Mouse (Mus musculus): ENCODE results near the gene Cox14.

Gene Cox14

DNA sequence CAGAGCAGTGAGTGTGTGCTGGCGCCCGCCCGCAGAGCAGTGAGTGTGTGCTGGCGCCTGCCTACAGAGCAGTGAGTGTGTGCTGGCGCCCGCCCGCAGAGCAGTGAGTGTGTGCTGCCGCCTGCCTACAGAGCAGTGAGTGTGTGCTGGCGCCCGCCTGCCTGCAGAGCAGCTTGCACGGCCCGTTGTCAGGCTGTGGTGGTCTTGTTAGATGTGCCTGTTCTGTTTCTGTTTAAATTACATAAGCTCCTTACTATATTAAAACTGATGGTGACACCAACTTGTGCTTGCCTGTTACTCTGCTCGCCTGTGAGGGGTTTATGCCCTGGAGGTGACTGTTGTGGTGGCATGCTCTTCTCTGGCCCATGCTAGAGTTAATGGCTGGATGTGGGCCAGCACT lies 17.2 kb upstream of the Cox14 start:
- DNase-seq (ENCODE audit: low spot score), result no peak

DNA sequence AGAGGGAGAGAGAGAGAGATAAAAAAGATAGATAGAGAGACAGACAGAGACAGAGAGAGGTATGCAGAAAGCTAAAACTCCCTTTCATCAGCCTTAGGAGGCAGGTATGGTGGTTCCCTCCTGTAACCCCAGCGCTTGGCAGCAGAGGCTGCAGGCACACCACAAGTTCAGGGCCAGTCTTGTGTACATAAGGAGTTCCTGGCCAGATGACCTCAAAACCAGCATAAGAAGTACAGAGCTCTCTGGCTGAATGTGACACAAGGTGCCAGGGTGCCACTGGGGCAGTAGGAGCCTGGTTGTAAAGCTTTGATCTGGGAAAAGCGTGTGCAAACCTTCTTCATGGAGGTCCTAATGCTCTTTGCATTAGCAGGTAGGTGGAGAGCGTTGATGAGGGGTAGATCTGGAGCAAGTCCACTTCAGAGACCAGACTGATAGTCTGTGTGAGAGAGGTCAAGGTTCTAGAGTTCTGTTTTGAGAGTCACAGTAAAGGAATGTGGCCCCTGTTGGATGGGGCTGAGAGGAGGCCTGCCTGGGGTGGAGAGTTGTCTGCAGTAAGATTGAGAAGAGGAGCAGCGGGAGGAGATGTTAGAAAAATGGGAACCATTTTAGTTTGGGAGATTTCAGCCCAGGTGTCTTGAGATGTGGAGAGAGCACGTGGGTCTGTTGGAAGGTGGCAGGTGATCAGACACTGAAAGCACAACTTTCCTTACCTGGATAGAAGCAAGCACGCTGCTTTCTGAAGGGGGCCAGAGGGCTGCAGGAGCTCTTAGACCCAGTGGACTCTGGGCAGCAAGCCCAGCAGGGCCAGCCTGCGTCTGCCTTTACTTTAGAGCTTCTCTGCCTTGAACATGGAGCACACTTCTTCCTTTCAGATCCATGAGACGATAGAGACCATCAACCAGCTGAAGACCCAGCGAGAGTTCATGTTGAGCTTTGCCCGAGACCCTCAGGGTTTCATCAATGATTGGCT lies 14.9 kb upstream of the Cox14 start:
- DNase-seq (ENCODE audit: low spot score), result no peak

- no peak for DNase-seq (ENCODE audit: low spot score)
These were observed 13.9 kb upstream of the Cox14 start for GRCm38 (mm10) chr15:99711491-99711890.

DNA sequence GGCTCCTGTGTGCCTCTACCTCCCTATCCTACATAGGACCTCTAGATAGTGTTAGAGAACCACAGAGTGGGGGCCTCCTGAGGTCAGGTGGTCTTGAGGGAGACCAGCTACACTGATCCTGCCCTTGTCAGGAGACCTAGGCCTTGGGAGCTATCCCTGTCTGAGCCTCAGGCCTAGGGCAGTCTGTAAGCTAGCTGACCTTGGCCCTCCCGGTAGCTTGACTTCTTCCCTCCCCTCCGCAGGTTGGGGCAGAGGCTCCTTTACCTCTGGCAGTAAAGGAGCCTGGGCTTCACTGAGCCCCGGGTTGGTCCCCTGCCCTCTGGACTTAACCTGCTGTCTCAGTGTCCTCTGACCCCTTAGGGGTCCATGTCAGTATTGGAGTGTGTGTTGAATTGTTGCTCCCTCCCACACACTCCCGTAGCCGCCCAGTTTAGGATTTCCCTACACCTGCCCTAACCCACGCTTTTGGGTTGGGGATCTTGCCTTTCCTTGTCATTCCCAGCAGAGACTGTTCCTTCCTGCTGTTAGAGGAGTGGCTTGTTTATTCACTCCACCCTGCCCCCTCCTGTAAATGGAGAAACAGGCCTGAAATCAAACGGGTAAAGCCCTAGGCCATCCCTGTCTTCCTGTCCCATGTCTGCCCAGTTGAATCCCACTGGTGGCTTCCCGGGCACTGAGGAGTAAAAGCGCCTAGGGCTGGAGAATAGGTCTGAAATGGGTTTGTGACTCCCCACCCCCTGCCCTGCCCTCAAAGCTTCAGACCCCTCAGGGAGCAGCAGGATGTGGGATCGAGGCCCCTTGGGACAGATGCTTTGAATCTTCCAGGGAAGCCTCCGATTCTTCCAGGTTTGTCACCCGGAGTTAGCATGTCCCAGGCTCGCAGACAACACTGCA lies 12.5 kb upstream of the Cox14 start:
- DNase-seq (ENCODE audit: low spot score), result no peak

GRCm38 (mm10) chr15:99713569-99713968 lies 11.8 kb upstream of the Cox14 start:
- no peak for DNase-seq (ENCODE audit: low spot score)

GRCm38 (mm10) chr15:99714206-99714605 lies 11.2 kb upstream of the Cox14 start:
- DNase-seq (ENCODE audit: low spot score), result no peak

GRCm38 (mm10) chr15:99714858-99715257 lies 10.6 kb upstream of the Cox14 start:
- DNase-seq (ENCODE audit: low spot score), result peak; percentile 66

DNA sequence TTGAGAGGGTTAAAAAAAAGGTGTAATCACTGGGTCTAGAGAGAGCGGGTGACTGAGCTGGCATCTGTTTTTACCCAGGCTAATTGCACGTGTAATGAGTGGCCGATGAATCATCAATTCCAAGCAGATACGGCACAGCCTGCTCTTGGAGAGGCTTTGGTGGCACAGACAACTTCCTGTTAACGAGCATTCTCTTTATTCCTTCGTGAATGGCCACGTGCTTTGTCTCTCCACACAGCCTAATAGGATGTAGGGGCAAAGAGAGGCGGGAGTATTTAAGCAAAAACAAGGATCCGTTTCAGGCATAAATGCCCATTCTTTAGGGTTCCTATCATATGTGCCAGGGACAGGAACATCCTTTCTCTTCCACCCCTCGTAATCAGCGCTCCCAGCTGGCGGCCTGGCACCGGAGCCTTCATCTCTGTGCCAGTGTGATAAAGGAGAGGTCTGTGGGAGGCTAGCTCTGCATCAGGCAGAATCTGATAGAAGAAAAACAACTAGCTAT lies 10.0 kb upstream of the Cox14 start:
- no peak for DNase-seq (ENCODE audit: low spot score)

DNA sequence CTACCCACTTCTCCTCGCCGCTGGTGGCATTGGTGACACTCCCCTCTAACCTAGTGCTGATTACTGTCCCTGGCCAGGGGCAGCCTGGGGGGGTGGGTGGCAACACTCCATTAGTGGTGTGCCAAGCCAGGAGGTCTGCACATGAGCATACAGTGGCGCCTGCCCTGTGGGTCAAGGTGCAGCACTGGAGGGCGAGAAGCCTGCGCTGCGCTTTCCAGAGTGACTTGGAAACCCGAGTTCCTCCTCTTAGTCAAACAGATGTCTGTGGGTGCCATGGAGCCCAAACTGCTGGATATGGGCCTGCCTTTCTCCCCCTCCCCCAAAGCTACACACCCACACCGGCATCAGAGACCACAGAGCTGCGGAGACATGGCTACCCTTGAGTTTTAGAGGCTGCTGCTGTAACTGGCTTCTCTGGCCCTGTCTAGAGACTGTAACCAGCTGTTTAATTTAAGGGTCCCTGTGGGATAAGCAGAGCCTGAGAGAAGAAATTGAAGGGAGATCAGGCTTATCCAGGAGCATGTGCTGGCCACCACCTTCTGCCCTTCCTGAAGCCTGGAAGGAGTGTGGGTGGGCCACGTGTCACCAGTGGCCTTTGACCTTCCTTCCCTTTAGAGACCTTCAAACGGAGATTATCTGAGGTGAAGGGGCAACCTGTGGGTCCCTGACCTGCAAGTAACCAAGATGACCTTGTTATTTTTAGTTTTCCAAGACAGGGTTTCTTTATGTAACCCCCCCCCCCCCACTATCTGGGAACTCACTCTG lies 9.3 kb upstream of the Cox14 start:
- DNase-seq (ENCODE audit: low spot score), result no peak

GRCm38 (mm10) chr15:99716814-99717213 lies 8.6 kb upstream of the Cox14 start:
- no peak for DNase-seq (ENCODE audit: low spot score)

DNA sequence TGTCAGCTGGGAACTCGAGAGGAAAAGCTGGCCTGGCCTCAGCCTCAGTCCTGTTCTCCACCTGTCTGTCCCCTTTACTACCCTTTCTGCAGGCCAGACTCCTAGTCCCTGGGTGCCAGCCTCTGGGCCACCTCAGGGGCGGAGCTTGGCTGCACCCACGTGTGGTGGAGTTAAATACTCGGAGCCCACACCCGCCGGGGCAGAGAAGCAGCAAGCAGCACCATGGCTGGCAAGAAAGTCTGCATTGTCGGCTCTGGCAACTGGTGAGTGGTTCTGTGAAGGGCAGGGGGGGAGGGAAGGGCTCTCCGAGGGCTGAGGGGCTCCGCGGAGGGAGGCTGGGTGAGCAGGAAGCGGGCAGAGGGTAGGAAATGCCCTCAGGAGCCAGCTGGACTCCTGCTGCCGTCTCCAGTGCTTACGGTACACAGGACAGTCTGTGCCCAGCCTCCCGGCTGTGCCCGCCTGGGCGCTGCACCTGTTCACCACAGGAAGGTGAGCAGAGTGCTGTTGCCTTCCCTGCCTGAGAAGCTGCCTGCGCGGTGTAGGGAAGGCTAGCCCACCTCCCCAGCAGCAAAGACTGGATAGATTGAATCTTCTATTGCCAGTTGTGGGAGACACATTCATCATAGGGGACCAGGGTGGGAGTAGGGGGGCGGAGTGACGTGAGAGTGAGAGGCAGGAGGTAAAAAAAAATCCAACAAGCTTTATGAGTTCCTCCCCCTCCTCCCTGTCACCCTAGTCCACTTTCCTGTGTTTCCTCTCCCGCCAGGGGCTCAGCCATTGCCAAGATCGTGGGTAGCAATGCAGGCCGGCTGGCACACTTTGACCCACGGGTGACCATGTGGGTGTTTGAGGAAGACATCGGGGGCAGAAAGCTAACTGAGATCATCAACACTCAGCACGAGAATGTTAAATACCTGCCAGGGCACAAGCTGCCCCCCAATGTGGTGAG lies 7.8 kb upstream of the Cox14 start, which contains the start of gene Gpd1:
Gpd1 (plus strand) TSS at position 130 of the 949 bp plus-strand sequence.
- no peak for DNase-seq (ENCODE audit: low spot score)

DNA sequence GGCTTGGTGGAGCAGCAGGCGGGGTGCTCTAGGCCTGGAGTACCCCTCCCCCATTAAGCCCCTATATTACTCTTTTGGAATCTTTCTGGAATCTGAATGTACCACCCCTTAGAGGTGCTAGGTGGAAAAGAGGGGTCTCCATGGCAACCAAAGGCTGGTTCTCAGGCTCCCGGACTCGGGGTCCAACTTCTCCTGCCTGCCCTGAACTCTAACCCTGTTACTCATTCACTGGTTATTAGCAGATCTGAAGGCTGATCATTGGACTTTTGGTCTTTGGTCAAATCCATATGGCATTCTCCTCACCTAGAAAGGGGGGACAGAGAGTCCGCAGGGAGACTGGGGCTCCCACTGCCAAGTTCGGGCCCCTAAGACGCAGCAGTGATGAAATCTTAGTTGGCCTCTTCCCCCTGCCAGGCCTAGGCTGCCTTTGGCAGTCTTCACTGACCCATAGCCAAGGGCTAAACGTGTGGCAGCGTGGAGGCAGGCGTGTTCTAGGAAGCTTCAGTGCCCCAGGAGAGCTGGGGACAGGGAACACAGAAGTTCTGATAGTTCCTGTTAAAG lies 6.9 kb upstream of the Cox14 start:
- DNase-seq (ENCODE audit: low spot score), result no peak

DNA sequence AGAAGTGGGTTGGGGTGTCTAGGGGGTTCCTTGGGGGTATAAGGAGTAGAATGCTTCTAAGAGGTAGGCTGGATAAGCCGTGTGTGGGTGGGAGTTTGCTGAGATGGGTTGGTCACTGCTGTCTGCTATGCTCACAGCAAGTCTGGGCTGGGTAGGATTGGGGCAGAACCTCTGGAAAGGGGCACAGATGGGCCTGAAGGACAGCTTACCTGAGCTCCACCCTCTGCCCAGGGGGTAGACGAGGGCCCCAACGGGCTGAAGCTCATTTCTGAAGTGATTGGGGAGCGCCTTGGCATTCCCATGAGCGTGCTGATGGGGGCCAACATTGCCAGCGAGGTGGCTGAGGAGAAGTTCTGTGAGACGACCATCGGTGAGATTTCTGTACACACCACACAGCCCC lies 5.6 kb upstream of the Cox14 start:
- DNase-seq (ENCODE audit: low spot score), result no peak

DNA sequence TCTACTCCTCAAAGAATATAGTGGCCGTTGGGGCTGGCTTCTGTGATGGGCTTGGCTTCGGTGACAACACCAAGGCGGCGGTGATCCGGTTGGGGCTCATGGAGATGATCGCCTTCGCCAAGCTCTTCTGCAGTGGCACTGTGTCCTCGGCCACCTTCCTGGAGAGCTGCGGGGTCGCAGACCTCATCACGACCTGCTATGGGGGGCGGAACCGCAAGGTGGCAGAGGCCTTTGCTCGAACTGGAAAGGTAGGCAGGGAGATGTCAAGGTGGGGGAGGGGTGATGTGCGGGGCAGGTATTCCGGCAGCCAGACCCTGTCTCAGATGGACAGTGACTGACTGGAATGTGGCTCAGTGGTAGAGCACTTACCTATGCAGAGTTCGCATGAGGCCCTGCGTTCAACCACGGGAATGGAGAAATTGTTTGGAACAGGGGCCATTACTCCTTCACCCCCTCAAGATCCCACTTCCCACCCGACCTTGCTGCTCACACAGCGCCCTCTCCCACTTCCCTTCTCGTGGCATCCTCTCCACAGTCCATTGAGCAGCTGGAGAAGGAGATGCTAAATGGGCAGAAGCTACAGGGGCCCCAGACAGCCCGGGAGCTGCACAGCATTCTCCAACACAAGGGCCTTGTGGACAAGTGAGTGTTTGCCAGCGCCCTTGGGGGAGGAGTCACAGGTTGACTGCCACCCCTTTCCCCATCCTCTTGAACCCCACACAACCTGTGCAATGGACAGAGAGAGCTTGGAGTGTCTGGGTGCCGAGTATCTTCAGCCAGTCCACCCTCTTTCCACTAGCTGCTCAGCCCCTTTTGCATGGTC lies 3.3 kb upstream of the Cox14 start:
- DNase-seq (ENCODE audit: low spot score), result no peak

GRCm38 (mm10) chr15:99723120-99723514 lies 2.3 kb upstream of the Cox14 start:
- no peak for DNase-seq (ENCODE audit: low spot score)

- DNase-seq (ENCODE audit: low spot score), result no peak
These were observed 1.7 kb upstream of the Cox14 start for GRCm38 (mm10) chr15:99723515-99724291.

GRCm38 (mm10) chr15:99724292-99725021 lies 961 bp upstream of the Cox14 start:
- peak; percentile 52 for DNase-seq (ENCODE audit: low spot score)

DNA sequence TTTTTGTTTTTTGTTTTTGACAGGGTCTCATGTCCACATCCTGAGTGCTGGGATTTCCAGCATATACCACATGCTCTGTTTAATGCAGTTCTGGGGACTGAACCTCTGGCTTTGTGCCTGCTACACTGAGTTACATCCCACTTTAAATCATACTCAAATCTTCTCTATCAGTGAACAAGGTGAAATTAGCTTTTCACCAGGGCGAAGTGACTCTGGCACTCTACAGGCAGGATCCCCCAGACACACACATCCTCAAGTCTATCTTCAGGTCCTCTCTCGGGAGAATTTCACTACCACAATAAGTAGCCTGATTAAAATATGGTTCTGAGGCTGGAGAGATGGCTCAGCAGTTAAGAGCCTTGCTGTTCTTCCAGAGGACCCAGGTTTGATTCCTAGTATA lies 1.1 kb downstream of the Cox14 start:
- DNase-seq (ENCODE audit: low spot score), result no peak
